Mouse (Mus musculus) forebrain, embryonic 15.5 days (tissue): ENCODE results near the gene Csrnp1. TPM values are rescaled to one million over a fixed set of nuclear protein-coding genes. Genes with fewer than 3 reads are reported as not detected.

ENCODE experiments used
- ATAC-seq: fragments of 200-750 bp; cut with Nextera tagmentation; replicated peaks from 2 replicates; pipeline ENCODE4 v1.8.0; 2017; ENCODE audit warnings: mild to moderate bottlenecking, moderate TSS enrichment, moderate library complexity
- H3K27ac ChIP-seq: fragments of 300-500 bp; sonication (generic); replicated peaks from 2 replicates; pipeline ENCODE4 v1.5.1; 2015; ENCODE audit warnings: mild to moderate bottlenecking, inconsistent platforms
- H3K27me3 ChIP-seq: fragments of 300-500 bp; sonication (generic); 2 replicates; pipeline ENCODE4 v1.6.1; 2015; ENCODE audit warnings: inconsistent platforms
- H3K36me3 ChIP-seq: fragments of 300-500 bp; sonication (generic); 2 replicates; pipeline ENCODE4 v1.6.1; 2015; ENCODE audit warnings: mild to moderate bottlenecking, inconsistent platforms
- H3K4me1 ChIP-seq: fragments of 300-500 bp; sonication (generic); 2 replicates; pipeline ENCODE4 v1.6.1; 2015; ENCODE audit warnings: inconsistent platforms
- H3K4me2 ChIP-seq: fragments of 300-500 bp; sonication (generic); replicated peaks from 2 replicates; pipeline ENCODE4 v1.6.1; 2015; ENCODE audit warnings: mild to moderate bottlenecking, inconsistent platforms
- H3K4me3 ChIP-seq: fragments of 300-500 bp; sonication (generic); 2 replicates; pipeline ENCODE4 v1.5.1; 2015; ENCODE audit warnings: mild to moderate bottlenecking, inconsistent platforms
- H3K9ac ChIP-seq: fragments of 300-500 bp; sonication (generic); replicated peaks from 2 replicates; pipeline ENCODE4 v1.6.1; 2015; ENCODE audit warnings: mild to moderate bottlenecking, inconsistent platforms
- H3K9me3 ChIP-seq: fragments of 300-500 bp; sonication (generic); 2 replicates; pipeline ENCODE4 v1.6.1; 2016; ENCODE audit warnings: inconsistent platforms
- WGBS: fragments of 180-500 bp; shearing (Covaris S2); methylation state at CpG from one replicate; pipeline ENCODE4 v1.1.7; 2015; ENCODE audit warnings: mixed read lengths; 5-methylcytosine and 5-hydroxymethylcytosine counted together
- polyA plus RNA-seq: library from polyadenylated mRNA; unstranded; fragments of >200 nt; fragmentation: Nextera tagmentation; extraction: Ambion mirVana; gene quantifications from 2 replicates; pipeline ENCODE4 v1.2.1, GENCODE M21; 2015

Gene Csrnp1
- 1.6 and 2.0 TPM in 2 replicates for polyA plus RNA-seq

- 9% methylated on average over 14 of the region's 14 CpGs for WGBS
- H3K27me3 ChIP-seq: no peaks in the 10 kb centered on the region
- H3K9me3 ChIP-seq: no peaks in the 10 kb centered on the region
- H3K4me3 ChIP-seq: peak within 1 kb of the TSS; percentile 75
- H3K9ac ChIP-seq: peak within 1 kb of the TSS; percentile 59
- H3K4me1 ChIP-seq: peaks cover 38% of the 10 kb centered on the region
- H3K36me3 ChIP-seq: no peaks in the 10 kb centered on the region
- no peak for ATAC-seq
- H3K4me2 ChIP-seq: peak within 1 kb of the TSS; percentile 93
- 0 out of 2 replicates have a peak within 1 kb of the TSS, but pooled peaks have one; percentile 18 for H3K27ac ChIP-seq
Measured at GRCm38 (mm10) chr9:119984536-119985011, at the start of gene Csrnp1. Csrnp1 (minus strand) TSS chr9:119984658.

GRCm38 (mm10) chr9:120032710-120033109 is 48.3 kb upstream of the Csrnp1 start:
- Histone ChIP-seq H3K27ac (no peak overlapping the region), H3K9ac (no peak overlapping the region), H3K27me3 (no peaks in the 10 kb centered on the region), H3K36me3 (no peaks in the 10 kb centered on the region), H3K4me1 (0 out of 2 replicates have a peak, but pooled peaks cover under 1% of the 10 kb centered on the region), H3K4me3 (no peak overlapping the region), H3K4me2 (no peak overlapping the region), H3K9me3 (no peaks in the 10 kb centered on the region)
- WGBS: 93% methylated on average over 6 of the region's 6 CpGs
- no peak for ATAC-seq

GRCm38 (mm10) chr9:120030421-120030820 is 46.0 kb upstream of the Csrnp1 start:
- ATAC-seq: no peak
- Histone ChIP-seq H3K4me3 (no peak overlapping the region), H3K9ac (no peak overlapping the region), H3K27ac (no peak overlapping the region), H3K27me3 (no peaks in the 10 kb centered on the region), H3K4me2 (no peak overlapping the region), H3K4me1 (0 out of 2 replicates have a peak, but pooled peaks cover 8% of the 10 kb centered on the region), H3K9me3 (no peaks in the 10 kb centered on the region), H3K36me3 (no peaks in the 10 kb centered on the region)
- WGBS: 90% methylated on average over 10 of the region's 10 CpGs

- Histone ChIP-seq H3K9me3 (no peaks in the 10 kb centered on the region), H3K9ac (no peak overlapping the region), H3K4me3 (no peak overlapping the region), H3K27ac (no peak overlapping the region), H3K4me1 (0 out of 2 replicates have a peak, but pooled peaks cover 8% of the 10 kb centered on the region), H3K27me3 (no peaks in the 10 kb centered on the region), H3K36me3 (no peaks in the 10 kb centered on the region), H3K4me2 (no peak overlapping the region)
- WGBS: 93% methylated on average over 6 of the region's 6 CpGs
- ATAC-seq: no peak
Measured at GRCm38 (mm10) chr9:120029880-120030279, 45.4 kb upstream of the Csrnp1 start.

- H3K27ac ChIP-seq: no peak overlapping the region
- 0 out of 2 replicates have a peak, but pooled peaks cover 12% of the 10 kb centered on the region for H3K4me1 ChIP-seq
- H3K4me2 ChIP-seq: no peak overlapping the region
- H3K9ac ChIP-seq: no peak overlapping the region
- H3K4me3 ChIP-seq: no peak overlapping the region
- H3K27me3 ChIP-seq: no peaks in the 10 kb centered on the region
- WGBS: 23% methylated on average over 14 of the region's 14 CpGs
- peak; percentile 70 for ATAC-seq
- no peaks in the 10 kb centered on the region for H3K9me3 ChIP-seq
- H3K36me3 ChIP-seq: no peaks in the 10 kb centered on the region
Measured at GRCm38 (mm10) chr9:120027401-120028151, 43.1 kb upstream of the Csrnp1 start.

GRCm38 (mm10) chr9:120024625-120025024 is 40.2 kb upstream of the Csrnp1 start:
- no peak for ATAC-seq
- H3K4me2 ChIP-seq: no peak overlapping the region
- no peak overlapping the region for H3K9ac ChIP-seq
- H3K4me1 ChIP-seq: peaks cover 14% of the 10 kb centered on the region; the same call in 1 of the 2 replicates
- no peaks in the 10 kb centered on the region for H3K9me3 ChIP-seq
- WGBS: 76% methylated on average over 5 of the region's 5 CpGs
- no peak overlapping the region for H3K27ac ChIP-seq
- no peaks in the 10 kb centered on the region for H3K27me3 ChIP-seq
- no peak overlapping the region for H3K4me3 ChIP-seq
- H3K36me3 ChIP-seq: no peaks in the 10 kb centered on the region

- Histone ChIP-seq H3K36me3 (no peaks in the 10 kb centered on the region), H3K27me3 (no peaks in the 10 kb centered on the region), H3K9ac (no peak overlapping the region), H3K4me2 (no peak overlapping the region), H3K27ac (no peak overlapping the region), H3K4me3 (no peak overlapping the region), H3K4me1 (peaks cover 14% of the 10 kb centered on the region; the same call in 1 of the 2 replicates), H3K9me3 (no peaks in the 10 kb centered on the region)
- ATAC-seq: 0 out of 2 replicates have a peak, but pooled peaks have one; percentile 34
- 54% methylated on average over 10 of the region's 10 CpGs for WGBS
Measured at GRCm38 (mm10) chr9:120024171-120024570, 39.7 kb upstream of the Csrnp1 start.

- Histone ChIP-seq H3K4me3 (no peak within 1 kb of the TSS), H3K4me1 (peaks cover 14% of the 10 kb centered on the region; the same call in 1 of the 2 replicates), H3K9ac (no peak within 1 kb of the TSS), H3K4me2 (no peak within 1 kb of the TSS), H3K9me3 (no peaks in the 10 kb centered on the region), H3K27ac (no peak within 1 kb of the TSS), H3K36me3 (no peaks in the 10 kb centered on the region), H3K27me3 (no peaks in the 10 kb centered on the region)
- no peak for ATAC-seq
- 89% methylated on average over 18 of the region's 18 CpGs for WGBS
Measured at GRCm38 (mm10) chr9:120023086-120023811, 38.8 kb upstream of the Csrnp1 start, which contains the start of gene Xirp1. Xirp1 (minus strand) TSS chr9:120023598.

GRCm38 (mm10) chr9:120021164-120021563 is 36.7 kb upstream of the Csrnp1 start:
- Histone ChIP-seq H3K9me3 (no peaks in the 10 kb centered on the region), H3K36me3 (no peaks in the 10 kb centered on the region), H3K27me3 (no peaks in the 10 kb centered on the region), H3K9ac (no peak overlapping the region), H3K4me3 (no peak overlapping the region), H3K4me1 (peaks cover 8% of the 10 kb centered on the region; the same call in 1 of the 2 replicates), H3K27ac (no peak overlapping the region), H3K4me2 (no peak overlapping the region)
- ATAC-seq: no peak
- WGBS: 79% methylated on average over 5 of the region's 5 CpGs

- ATAC-seq: no peak
Measured at GRCm38 (mm10) chr9:120020285-120020890, 35.9 kb upstream of the Csrnp1 start.

GRCm38 (mm10) chr9:120016956-120017355 is 32.5 kb upstream of the Csrnp1 start:
- no peaks in the 10 kb centered on the region for H3K9me3 ChIP-seq
- H3K27me3 ChIP-seq: no peaks in the 10 kb centered on the region
- no peaks in the 10 kb centered on the region for H3K36me3 ChIP-seq
- H3K9ac ChIP-seq: no peak overlapping the region
- H3K4me3 ChIP-seq: no peak overlapping the region
- WGBS: 77% methylated on average over 10 of the region's 10 CpGs
- H3K4me2 ChIP-seq: no peak overlapping the region
- no peak overlapping the region for H3K27ac ChIP-seq
- no peak for ATAC-seq
- peaks cover 2% of the 10 kb centered on the region; the same call in 1 of the 2 replicates for H3K4me1 ChIP-seq

More at GRCm38 (mm10) chr9:120020285-120020890, 35.9 kb upstream of the Csrnp1 start:
- Histone ChIP-seq H3K27ac (no peak overlapping the region), H3K9ac (no peak overlapping the region), H3K4me3 (no peak overlapping the region), H3K27me3 (no peaks in the 10 kb centered on the region), H3K4me2 (no peak overlapping the region), H3K9me3 (no peaks in the 10 kb centered on the region), H3K36me3 (no peaks in the 10 kb centered on the region), H3K4me1 (peaks cover 6% of the 10 kb centered on the region; the same call in 1 of the 2 replicates)
- WGBS: 42% methylated on average over 7 of the region's 7 CpGs
